Mouse (Mus musculus) liver, postnatal 0 days (tissue): Measurements from ENCODE around the gene H2-T3. TPM values are rescaled to one million over a fixed set of nuclear protein-coding genes. Genes with fewer than 3 reads are reported as not detected.
A peak's percentile ranks its signal among the peaks of the same experiment; 100 is the strongest.
"Not testable (repeated sequence)": the region's sequence is repeated elsewhere in the genome, so short reads cannot be mapped to it uniquely, and the experiment has no call there.

Experiments
- ATAC-seq: fragments of 200-750 bp; cut with Nextera tagmentation; 2 replicates; pipeline ENCODE4 v1.8.0; 2017; ENCODE audit warnings: mild to moderate bottlenecking, moderate library complexity
- DNase-seq: peaks from one replicate; pipeline ENCODE4 v3.0.0-alpha.2; 2016
- H3K27ac ChIP-seq: fragments of 300-500 bp; sonication (generic); 2 replicates; pipeline ENCODE4 v1.5.1; 2014; ENCODE audit warnings: antibody characterized with exemption, moderate library complexity, mild to moderate bottlenecking, low read depth
- H3K27me3 ChIP-seq: fragments of 300-500 bp; sonication (generic); 2 replicates; pipeline ENCODE4 v1.6.1; 2014; ENCODE audit warnings: low read length, control low read depth, mixed read lengths; ENCODE audit not compliant: insufficient read depth
- H3K36me3 ChIP-seq: fragments of 300-500 bp; sonication (generic); replicated peaks from 2 replicates; pipeline ENCODE4 v1.6.1; 2014; ENCODE audit warnings: mild to moderate bottlenecking, control low read depth, low read length, moderate library complexity, mixed read lengths; ENCODE audit not compliant: insufficient read depth
- H3K4me1 ChIP-seq: fragments of 300-500 bp; sonication (generic); 2 replicates; pipeline ENCODE4 v1.6.1; 2014; ENCODE audit warnings: antibody characterized with exemption, mild to moderate bottlenecking, control low read depth; ENCODE audit not compliant: insufficient read depth
- H3K4me2 ChIP-seq: fragments of 300-500 bp; sonication (generic); 2 replicates; pipeline ENCODE4 v1.6.1; 2014; ENCODE audit warnings: low read depth, mild to moderate bottlenecking, low read length, moderate library complexity, mixed read lengths
- H3K4me3 ChIP-seq: fragments of 300-500 bp; sonication (generic); 2 replicates; pipeline ENCODE4 v1.5.1; 2014; ENCODE audit warnings: low read depth, low read length
- H3K9ac ChIP-seq: fragments of 300-500 bp; sonication (generic); replicated peaks from 2 replicates; pipeline ENCODE4 v1.6.1; 2014; ENCODE audit warnings: mild to moderate bottlenecking, moderate library complexity
- H3K9me3 ChIP-seq: fragments of 300-500 bp; sonication (generic); 2 replicates; pipeline ENCODE4 v1.6.1; 2016; ENCODE audit warnings: mild to moderate bottlenecking, control low read depth, low read length, mixed read lengths
- CTCF ChIP-seq: sonication (generic); IDR thresholded peaks from 2 replicates; pipeline ENCODE4 v1.5.1; 2016; ENCODE audit warnings: antibody characterized with exemption, low read depth
- EP300 ChIP-seq: IDR thresholded peaks from 2 replicates; pipeline ENCODE4 v1.6.1; 2016; ENCODE audit warnings: antibody characterized with exemption, low read depth, mild to moderate bottlenecking
- WGBS: fragments of 180-500 bp; shearing (Covaris S2); extraction: QIAGEN DNeasy Blood & Tissue Kit; methylation state at CpG from one replicate; pipeline ENCODE4 v1.1.7; 2014; ENCODE audit not compliant: insufficient replicate concordance; 5-methylcytosine and 5-hydroxymethylcytosine counted together
- polyA plus RNA-seq: library from polyadenylated mRNA; unstranded; fragments of >200 nt; fragmentation: Nextera tagmentation; extraction: Ambion mirVana; gene quantifications from 2 replicates; pipeline ENCODE4 v1.2.1, GENCODE M21; 2015

The H2-T3 gene
- polyA plus RNA-seq, 1 experiment from 2014 or later, result not detected

GRCm38 (mm10) chr17:36169753-36170152 is 20.3 kb downstream of the H2-T3 start:
- no peak overlapping the region for H3K9ac ChIP-seq
- H3K4me1 ChIP-seq, result peaks cover 4% of the 10 kb centered on the region; the same call in 1 of the 2 replicates
- H3K9me3 ChIP-seq, result no peaks in the 10 kb centered on the region
- DNase-seq (no peak), ATAC-seq (no peak)
- H3K4me2 ChIP-seq, result no peak overlapping the region
- H3K4me3 ChIP-seq, result no peak overlapping the region
- peaks cover 29% of the 10 kb centered on the region for H3K27me3 ChIP-seq
- H3K27ac ChIP-seq, result no peak overlapping the region
- H3K36me3 ChIP-seq, result no peaks in the 10 kb centered on the region
- TF ChIP-seq CTCF, result no peak
- TF ChIP-seq EP300, result no peak

GRCm38 (mm10) chr17:36169094-36169493 is 21.0 kb downstream of the H2-T3 start:
- not testable (repeated sequence) for ATAC-seq, DNase-seq, H3K27ac ChIP-seq, H3K9ac ChIP-seq, H3K4me1 ChIP-seq, H3K36me3 ChIP-seq, H3K4me2 ChIP-seq, H3K9me3 ChIP-seq, H3K4me3 ChIP-seq
- no CpG with 5 or more reads among the region's 1 CpGs for WGBS
- peaks cover 33% of the 10 kb centered on the region for H3K27me3 ChIP-seq

GRCm38 (mm10) chr17:36168039-36168652 is 21.9 kb downstream of the H2-T3 start, which contains the start of gene Gm8909:
TSS of gene Gm8909 (minus strand) at chr17:36168537.
- Histone ChIP-seq H3K27ac (no peak within 1 kb of the TSS), H3K4me1 (peaks cover 4% of the 10 kb centered on the region; the same call in 1 of the 2 replicates), H3K4me2 (peak within 1 kb of the TSS; percentile 74), H3K9me3 (no peaks in the 10 kb centered on the region), H3K4me3 (peak within 1 kb of the TSS; percentile 54), H3K9ac (peak within 1 kb of the TSS; percentile 41; the same call in 1 of the 2 replicates), H3K27me3 (peaks cover 33% of the 10 kb centered on the region), H3K36me3 (no peaks in the 10 kb centered on the region)
- no peak for TF ChIP-seq EP300
- TF ChIP-seq CTCF, result no peak
- ATAC-seq, result peak; percentile 29; the same call in 1 of the 2 replicates
- WGBS, result 2% methylated on average over 62 of the region's 63 CpGs
- no peak for DNase-seq

GRCm38 (mm10) chr17:36167306-36168038 is 22.6 kb downstream of the H2-T3 start:
- no peaks in the 10 kb centered on the region for H3K36me3 ChIP-seq
- H3K4me1 ChIP-seq, result peaks cover 4% of the 10 kb centered on the region; the same call in 1 of the 2 replicates
- WGBS, result 2% methylated on average over 50 of the region's 51 CpGs
- H3K9ac ChIP-seq, result peak overlapping the region; percentile 41; the same call in 1 of the 2 replicates
- no peaks in the 10 kb centered on the region for H3K9me3 ChIP-seq
- H3K27me3 ChIP-seq, result peaks cover 37% of the 10 kb centered on the region
- H3K4me2 ChIP-seq, result peak overlapping the region; percentile 74
- H3K27ac ChIP-seq, result no peak overlapping the region
- TF ChIP-seq EP300 (no peak), CTCF (no peak)
- DNase-seq, result peak; percentile 47
- ATAC-seq, result peak; percentile 66
- peak overlapping the region; percentile 54 for H3K4me3 ChIP-seq

- H3K9me3 ChIP-seq, DNase-seq, H3K27ac ChIP-seq, H3K9ac ChIP-seq, H3K4me3 ChIP-seq, H3K4me1 ChIP-seq, H3K4me2 ChIP-seq, ATAC-seq, H3K36me3 ChIP-seq: not testable (repeated sequence)
- H3K27me3 ChIP-seq, result peaks cover 43% of the 10 kb centered on the region
- WGBS, result 19% methylated on average over 2 of the region's 2 CpGs
Observed at GRCm38 (mm10) chr17:36166901-36167300, 23.2 kb downstream of the H2-T3 start.

GRCm38 (mm10) chr17:36161129-36162051 is 28.7 kb downstream of the H2-T3 start:
- 1% methylated on average over 50 of the region's 56 CpGs for WGBS
- Histone ChIP-seq H3K9ac (no peak overlapping the region; the same call in 1 of the 2 replicates), H3K4me2 (peak overlapping the region; percentile 61), H3K4me1 (peaks cover 4% of the 10 kb centered on the region; the same call in 1 of the 2 replicates), H3K9me3 (no peaks in the 10 kb centered on the region), H3K36me3 (no peaks in the 10 kb centered on the region), H3K27ac (no peak overlapping the region), H3K27me3 (peaks cover 38% of the 10 kb centered on the region), H3K4me3 (peak overlapping the region; percentile 38)
- DNase-seq (no peak), ATAC-seq (peak; percentile 81)
- TF ChIP-seq CTCF, result no peak

GRCm38 (mm10) chr17:36158264-36158663 is 31.8 kb downstream of the H2-T3 start:
- H3K4me1 ChIP-seq, H3K27ac ChIP-seq, ATAC-seq, H3K9ac ChIP-seq, H3K36me3 ChIP-seq, DNase-seq, H3K4me3 ChIP-seq, H3K9me3 ChIP-seq, H3K4me2 ChIP-seq: not testable (repeated sequence)
- peaks cover 43% of the 10 kb centered on the region for H3K27me3 ChIP-seq
- 14% methylated on average over 11 of the region's 11 CpGs for WGBS

GRCm38 (mm10) chr17:36157782-36158181 is 32.3 kb downstream of the H2-T3 start:
- not testable (repeated sequence) for H3K9ac ChIP-seq, H3K4me2 ChIP-seq, ATAC-seq, DNase-seq, H3K36me3 ChIP-seq, H3K4me3 ChIP-seq, H3K4me1 ChIP-seq, H3K27ac ChIP-seq, H3K9me3 ChIP-seq
- under 1% methylated on average over 36 of the region's 36 CpGs for WGBS
- peaks cover 42% of the 10 kb centered on the region for H3K27me3 ChIP-seq
